8 mouse cellular contexts compared by ENCODE assay signal in the genomic region with DNA sequence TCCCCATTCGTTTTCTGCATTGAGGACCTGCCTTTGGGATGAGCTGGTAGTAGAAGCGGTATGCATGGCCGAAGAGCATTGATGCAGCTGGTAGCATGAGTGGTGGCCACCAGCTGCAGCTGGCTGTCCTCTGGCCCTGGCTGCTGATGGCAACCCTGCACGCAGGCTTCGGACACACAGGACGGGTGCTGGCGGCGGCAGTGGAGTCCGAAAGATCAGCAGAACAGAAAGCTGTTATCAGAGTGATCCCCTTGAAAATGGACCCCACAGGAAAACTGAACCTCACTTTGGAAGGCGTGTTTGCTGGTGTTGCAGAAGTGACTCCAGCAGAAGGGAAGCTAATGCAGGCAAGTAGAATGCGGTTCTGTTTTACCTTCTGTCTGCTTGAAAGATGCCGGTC. TPM values are rescaled to one million over a fixed set of nuclear protein-coding genes. Genes with fewer than 3 reads are reported as not detected.
DNase-seq lines count a peak whose midpoint lies in the region; ATAC-seq and TF ChIP-seq lines count a peak whose summit lies in the region.

No protein-coding gene starts in this region.

- H3K4me3 ChIP-seq in forebrain, embryonic 13.5 days: no peak overlapping the region; the same call in 1 of the 2 replicates
- no peak overlapping the region for H3K4me3 ChIP-seq in forebrain, embryonic 16.5 days (replicated peaks; ENCODE audit: low read length)
- peak overlapping the region; percentile 66 for H3K4me3 ChIP-seq in liver, adult 2 months (ENCODE audit: insufficient read depth, low read depth, low read length)
- H3K4me3 ChIP-seq in intestine, embryonic 15.5 days (replicated peaks): peak overlapping the region; percentile 45
- peak overlapping the region; percentile 36 for H3K4me3 ChIP-seq in stomach, embryonic 14.5 days (ENCODE audit: low read depth, low read length)

- H3K79me2 ChIP-seq in liver, adult 2 months (ENCODE audit: control insufficient read depth, insufficient read depth, low read length): peaks cover 5% of the 10 kb centered on the region; the same call in 1 of the 2 replicates

- H3K9me3 ChIP-seq in forebrain, embryonic 13.5 days (replicated peaks): no peaks in the 10 kb centered on the region
- H3K9me3 ChIP-seq in forebrain, embryonic 16.5 days (ENCODE audit: control insufficient read depth, low read length): no peaks in the 10 kb centered on the region
- H3K9me3 ChIP-seq in intestine, embryonic 15.5 days: no peaks in the 10 kb centered on the region
- H3K9me3 ChIP-seq in stomach, embryonic 14.5 days (ENCODE audit: control insufficient read depth, low read depth, low read length): no peaks in the 10 kb centered on the region

- 0 out of 2 replicates have a peak, but pooled peaks have one; percentile 7 for TF ChIP-seq CTCF in liver, adult 2 months (IDR thresholded peaks at IDR 0.05; ENCODE audit: low read depth, low read length)

- peaks cover 5% of the 10 kb centered on the region; the same call in 1 of the 2 replicates for H3K4me1 ChIP-seq in forebrain, embryonic 13.5 days
- peaks cover 7% of the 10 kb centered on the region for H3K4me1 ChIP-seq in forebrain, embryonic 16.5 days (replicated peaks; ENCODE audit: control insufficient read depth, insufficient read depth, low read length)
- 0 out of 2 replicates have a peak, but pooled peaks cover 2% of the 10 kb centered on the region for H3K4me1 ChIP-seq in liver, adult 2 months (ENCODE audit: control insufficient read depth, insufficient read depth, low read length)
- H3K4me1 ChIP-seq in intestine, embryonic 15.5 days (replicated peaks): no peaks in the 10 kb centered on the region
- no peaks in the 10 kb centered on the region for H3K4me1 ChIP-seq in stomach, embryonic 14.5 days (ENCODE audit: control insufficient read depth, insufficient read depth, low read length)

- H3K9ac ChIP-seq in forebrain, embryonic 13.5 days: no peak overlapping the region
- no peak overlapping the region for H3K9ac ChIP-seq in forebrain, embryonic 16.5 days (replicated peaks; ENCODE audit: low read depth, low read length)
- H3K9ac ChIP-seq in liver, adult 2 months (ENCODE audit: low read depth, low read length): peak overlapping the region; percentile 70
- H3K9ac ChIP-seq in intestine, embryonic 15.5 days: peak overlapping the region; percentile 65
- peak overlapping the region; percentile 50; the same call in 1 of the 2 replicates for H3K9ac ChIP-seq in stomach, embryonic 14.5 days (replicated peaks; ENCODE audit: low read depth, low read length)

- TF ChIP-seq POLR2A in liver, adult 2 months (IDR thresholded peaks at IDR 0.05; ENCODE audit: extremely low read depth, insufficient read depth, low read length): no peak

- H3K27me3 ChIP-seq in forebrain, embryonic 13.5 days: peaks cover 15% of the 10 kb centered on the region
- peaks cover 3% of the 10 kb centered on the region; the same call in 1 of the 2 replicates for H3K27me3 ChIP-seq in forebrain, embryonic 16.5 days (replicated peaks; ENCODE audit: control insufficient read depth, insufficient read depth, low read length)
- H3K27me3 ChIP-seq in liver, adult 2 months (ENCODE audit: control insufficient read depth, insufficient read depth, low read length): no peaks in the 10 kb centered on the region
- no peaks in the 10 kb centered on the region for H3K27me3 ChIP-seq in intestine, embryonic 15.5 days (replicated peaks)
- no peaks in the 10 kb centered on the region for H3K27me3 ChIP-seq in stomach, embryonic 14.5 days (ENCODE audit: control insufficient read depth, insufficient read depth, low read length)

- peak; percentile 65 for DNase-seq in liver, adult 2 months (ENCODE audit: extremely low read depth, low read depth, low spot score)
- DNase-seq in liver: no peak
- no peak for DNase-seq in spleen, postnatal 36 days (ENCODE audit: low spot score in 2 of 2)
- DNase-seq in embryo, embryonic 10 days (ENCODE audit: low spot score): no peak

- 84% methylated on average over 12 of the region's 12 CpGs for WGBS in forebrain, embryonic 13.5 days
- WGBS in forebrain, embryonic 16.5 days: 81% methylated on average over 12 of the region's 12 CpGs
- WGBS in liver, adult 2 months: 29% methylated on average over 12 of the region's 12 CpGs
- 51% methylated on average over 12 of the region's 12 CpGs for WGBS in intestine, embryonic 15.5 days
- WGBS in stomach, embryonic 14.5 days: 69% methylated on average over 12 of the region's 12 CpGs

- ATAC-seq in forebrain, embryonic 13.5 days: no peak
- ATAC-seq in forebrain, embryonic 16.5 days: no peak
- ATAC-seq in intestine, embryonic 15.5 days: no peak
- no peak for ATAC-seq in stomach, embryonic 14.5 days (ENCODE audit: insufficient number of reproducible peaks, insufficient read depth, low FRiP score, low read depth)

- H3K27ac ChIP-seq in forebrain, embryonic 13.5 days: no peak overlapping the region
- H3K27ac ChIP-seq in forebrain, embryonic 16.5 days (ENCODE audit: low read length): no peak overlapping the region
- H3K27ac ChIP-seq in liver, adult 2 months (replicated peaks; ENCODE audit: insufficient read depth, low read depth, low read length): peak overlapping the region; percentile 59
- peak overlapping the region; percentile 22; the same call in 1 of the 2 replicates for H3K27ac ChIP-seq in intestine, embryonic 15.5 days
- peak overlapping the region; percentile 48; the same call in 1 of the 2 replicates for H3K27ac ChIP-seq in stomach, embryonic 14.5 days (ENCODE audit: low read length)

- no peaks in the 10 kb centered on the region for H3K36me3 ChIP-seq in forebrain, embryonic 13.5 days (ENCODE audit: poor library complexity, severe bottlenecking)
- no peaks in the 10 kb centered on the region for H3K36me3 ChIP-seq in forebrain, embryonic 16.5 days (ENCODE audit: control insufficient read depth, insufficient read depth)
- no peaks in the 10 kb centered on the region for H3K36me3 ChIP-seq in liver, adult 2 months (ENCODE audit: control insufficient read depth, insufficient read depth, low read length)
- no peaks in the 10 kb centered on the region for H3K36me3 ChIP-seq in intestine, embryonic 15.5 days
- no peaks in the 10 kb centered on the region for H3K36me3 ChIP-seq in stomach, embryonic 14.5 days (ENCODE audit: control insufficient read depth, insufficient read depth, low read length)

- H3K4me2 ChIP-seq in forebrain, embryonic 13.5 days: peak overlapping the region; percentile 19; the same call in 1 of the 2 replicates
- H3K4me2 ChIP-seq in forebrain, embryonic 16.5 days (ENCODE audit: low read length): no peak overlapping the region
- H3K4me2 ChIP-seq in intestine, embryonic 15.5 days (replicated peaks): peak overlapping the region; percentile 37
- peak overlapping the region; percentile 46 for H3K4me2 ChIP-seq in stomach, embryonic 14.5 days (replicated peaks; ENCODE audit: low read depth, low read length)

RNA-seq across cellular contexts. Expression of gene Rnf43, which starts 2.0 kb away (rescaled TPM):
- 0.70 and 1.5 TPM in 2 replicates for polyA plus RNA-seq in forebrain, embryonic 13.5 days (2015; fragmentation: Nextera tagmentation; extraction: Ambion mirVana)
- 0.76 and 1.9 TPM in 2 replicates for polyA plus RNA-seq in forebrain, embryonic 16.5 days (2015; fragmentation: Nextera tagmentation; extraction: Ambion mirVana)
- total RNA-seq in liver, adult 2 months (2014; rRNA removed): 13.2 and 14.1 TPM in 2 replicates
- 19.3 and 19.5 TPM in 2 replicates for polyA plus RNA-seq in liver, adult 2 months (2012; rRNA removed)
- 14.1 and 14.7 TPM in 2 replicates for polyA plus RNA-seq in intestine, embryonic 15.5 days (2015; fragmentation: Nextera tagmentation; extraction: Ambion mirVana)
- 19.7 and 20.2 TPM in 2 replicates for polyA plus RNA-seq in stomach, embryonic 14.5 days (2014; fragmentation: Nextera tagmentation; extraction: Ambion mirVana)

RNA-seq across cellular contexts. Expression of gene Hsf5, which starts 47.6 kb away (rescaled TPM):
- polyA plus RNA-seq in forebrain, embryonic 13.5 days (2015; fragmentation: Nextera tagmentation; extraction: Ambion mirVana): 0.27 and 0.53 TPM in 2 replicates
- 0.45 and 0.46 TPM in 2 replicates for polyA plus RNA-seq in forebrain, embryonic 16.5 days (2015; fragmentation: Nextera tagmentation; extraction: Ambion mirVana)
- total RNA-seq in liver, adult 2 months (2014; rRNA removed): 0.07 and 0.09 TPM in 2 replicates
- polyA plus RNA-seq in liver, adult 2 months (2012; rRNA removed): 0.05 TPM in 1 of 2 replicates, not detected in the other
- polyA plus RNA-seq in intestine, embryonic 15.5 days (2015; fragmentation: Nextera tagmentation; extraction: Ambion mirVana): 0.15 and 0.29 TPM in 2 replicates
- polyA plus RNA-seq in stomach, embryonic 14.5 days (2014; fragmentation: Nextera tagmentation; extraction: Ambion mirVana): 0.21 and 0.41 TPM in 2 replicates

Comparison
In these comparisons a context has a peak if more than half of its experiments do, and no peak if none do; other contexts are left out.
1. H3K27ac ChIP-seq: peak in liver, adult 2 months (single experiment), intestine, embryonic 15.5 days (single experiment) and stomach, embryonic 14.5 days (single experiment); none in forebrain, embryonic 13.5 days (single experiment) and forebrain, embryonic 16.5 days (single experiment).
2. H3K4me3 ChIP-seq: peak in liver, adult 2 months (single experiment), intestine, embryonic 15.5 days (single experiment) and stomach, embryonic 14.5 days (single experiment); none in forebrain, embryonic 13.5 days (single experiment) and forebrain, embryonic 16.5 days (single experiment).
3. H3K9ac ChIP-seq: peak in liver, adult 2 months (single experiment), intestine, embryonic 15.5 days (single experiment) and stomach, embryonic 14.5 days (single experiment); none in forebrain, embryonic 13.5 days (single experiment) and forebrain, embryonic 16.5 days (single experiment).